Mouse (Mus musculus): ENCODE measurements around the gene Olfr68.

DNA sequence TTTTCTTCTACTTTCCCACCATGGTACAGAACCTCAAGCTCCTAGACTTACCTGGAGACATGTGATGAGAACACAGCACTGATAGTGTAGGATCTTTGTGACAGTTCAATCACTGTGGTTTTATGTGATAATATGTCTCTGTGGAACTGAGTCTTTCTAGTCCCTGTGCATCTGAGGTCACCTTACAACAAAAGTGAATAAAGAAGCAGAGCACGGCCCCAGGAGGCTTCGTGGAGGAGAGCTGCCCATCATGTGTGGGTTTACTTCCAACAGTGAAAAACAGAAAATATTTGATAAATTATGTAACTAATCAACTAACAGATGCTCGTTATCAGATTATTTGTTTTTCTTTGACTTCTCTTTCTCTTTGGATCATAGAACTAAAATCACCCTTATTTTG, at the start of gene Olfr68:
- no peak for TF ChIP-seq CTCF (IDR thresholded peaks at IDR 0.05; ENCODE audit: low read depth)
- TF ChIP-seq EP300 (IDR thresholded peaks at IDR 0.05; ENCODE audit: low read depth), result no peak
